Mouse (Mus musculus): ENCODE measurements around the gene Gm28042.

GRCm38 (mm10) chr2:120001956-120002355 is 25.3 kb upstream of the Gm28042 start:
- TF ChIP-seq CTCF (IDR thresholded peaks at IDR 0.05; ENCODE audit: insufficient read depth, low read length) (no peak), POLR2A (IDR thresholded peaks at IDR 0.05; ENCODE audit: borderline replicate concordance, extremely low read depth, low read depth, low read length) (no peak)
